Mouse (Mus musculus): ENCODE data around the gene Krtcap2.
"Not testable (repeated sequence)": the region's sequence is repeated elsewhere in the genome, so short reads cannot be mapped to it uniquely, and the experiment has no call there.

Gene Krtcap2

GRCm38 (mm10) chr3:89245688-89246171 lies at the start of gene Krtcap2:
Gene Krtcap2 (plus strand): TSS chr3:89245966.
- no peak for DNase-seq (ENCODE audit: low spot score)

- DNase-seq (ENCODE audit: low spot score) = peak; percentile 91
Observed at GRCm38 (mm10) chr3:89195979-89196877, 49.5 kb upstream of the Krtcap2 start.

- no peak for DNase-seq (ENCODE audit: low spot score)
Observed at GRCm38 (mm10) chr3:89199839-89200238, 45.9 kb upstream of the Krtcap2 start.

GRCm38 (mm10) chr3:89202253-89203141 lies 43.3 kb upstream of the Krtcap2 start, which contains the start of gene Gba:
Gene Gba (plus strand): TSS chr3:89202928.
- DNase-seq (ENCODE audit: low spot score) = peak; percentile 88

GRCm38 (mm10) chr3:89203142-89203514 lies 42.6 kb upstream of the Krtcap2 start:
- DNase-seq (ENCODE audit: low spot score) = no peak

GRCm38 (mm10) chr3:89206079-89206478 lies 39.7 kb upstream of the Krtcap2 start:
- no peak for DNase-seq (ENCODE audit: low spot score)

GRCm38 (mm10) chr3:89206695-89207094 lies 39.1 kb upstream of the Krtcap2 start:
- no peak for DNase-seq (ENCODE audit: low spot score)

GRCm38 (mm10) chr3:89208075-89208657 lies 37.6 kb upstream of the Krtcap2 start:
- no peak for DNase-seq (ENCODE audit: low spot score)

- no peak for DNase-seq (ENCODE audit: low spot score)
Observed at GRCm38 (mm10) chr3:89208736-89209135, 37.0 kb upstream of the Krtcap2 start.

GRCm38 (mm10) chr3:89209731-89210130 lies 36.0 kb upstream of the Krtcap2 start:
- DNase-seq (ENCODE audit: low spot score) = no peak

GRCm38 (mm10) chr3:89210162-89210561 lies 35.6 kb upstream of the Krtcap2 start:
- DNase-seq (ENCODE audit: low spot score) = no peak

- DNase-seq (ENCODE audit: low spot score) = no peak
Observed at GRCm38 (mm10) chr3:89210731-89211130, 35.0 kb upstream of the Krtcap2 start.

GRCm38 (mm10) chr3:89213803-89214530 lies 31.8 kb upstream of the Krtcap2 start:
- peak; percentile 95 for DNase-seq (ENCODE audit: low spot score)

GRCm38 (mm10) chr3:89214681-89215411 lies 30.9 kb upstream of the Krtcap2 start, which contains the start of gene Thbs3:
Gene Thbs3 (plus strand): TSS chr3:89215180.
- no peak for DNase-seq (ENCODE audit: low spot score)

GRCm38 (mm10) chr3:89215853-89216252 lies 29.9 kb upstream of the Krtcap2 start:
- peak; percentile 91 for DNase-seq (ENCODE audit: low spot score)

GRCm38 (mm10) chr3:89216407-89216806 lies 29.4 kb upstream of the Krtcap2 start:
- DNase-seq (ENCODE audit: low spot score) = not testable (repeated sequence)

GRCm38 (mm10) chr3:89218271-89218670 lies 27.5 kb upstream of the Krtcap2 start:
- peak; percentile 85 for DNase-seq (ENCODE audit: low spot score)

- no peak for DNase-seq (ENCODE audit: low spot score)
Observed at GRCm38 (mm10) chr3:89219546-89219945, 26.2 kb upstream of the Krtcap2 start.

- no peak for DNase-seq (ENCODE audit: low spot score)
Observed at GRCm38 (mm10) chr3:89221167-89221566, 24.6 kb upstream of the Krtcap2 start.

GRCm38 (mm10) chr3:89224796-89225195 lies 21.0 kb upstream of the Krtcap2 start:
- DNase-seq (ENCODE audit: low spot score) = no peak

All from lung, postnatal 25 days (tissue).